Mouse (Mus musculus) midbrain, embryonic 15.5 days (tissue): ENCODE data around the gene Nfatc2. TPM values are rescaled to one million over a fixed set of nuclear protein-coding genes. Genes with fewer than 3 reads are reported as not detected.
A peak's percentile ranks its signal among the peaks of the same experiment; 100 is the strongest.

Experiments used
- ATAC-seq: fragments of 200-750 bp; cut with Nextera tagmentation; replicated peaks from 2 replicates; pipeline ENCODE4 v1.8.0; 2017; ENCODE audit warnings: moderate TSS enrichment
- H3K27ac ChIP-seq: fragments of 300-500 bp; sonication (generic); 2 replicates; pipeline ENCODE4 v1.5.1; 2015; ENCODE audit warnings: mild to moderate bottlenecking, inconsistent platforms
- H3K27me3 ChIP-seq: fragments of 300-500 bp; sonication (generic); replicated peaks from 2 replicates; pipeline ENCODE4 v1.6.1; 2015; ENCODE audit warnings: inconsistent platforms
- H3K36me3 ChIP-seq: fragments of 300-500 bp; sonication (generic); replicated peaks from 2 replicates; pipeline ENCODE4 v1.6.1; 2015; ENCODE audit warnings: inconsistent platforms
- H3K4me1 ChIP-seq: fragments of 300-500 bp; sonication (generic); 2 replicates; pipeline ENCODE4 v1.6.1; 2015; ENCODE audit warnings: inconsistent platforms
- H3K4me2 ChIP-seq: fragments of 300-500 bp; sonication (generic); 2 replicates; pipeline ENCODE4 v1.6.1; 2015; ENCODE audit warnings: inconsistent platforms, mild to moderate bottlenecking, moderate library complexity
- H3K4me3 ChIP-seq: fragments of 300-500 bp; sonication (generic); 2 replicates; pipeline ENCODE4 v1.5.1; 2015; ENCODE audit warnings: mild to moderate bottlenecking, inconsistent platforms
- H3K9ac ChIP-seq: fragments of 300-500 bp; sonication (generic); 2 replicates; pipeline ENCODE4 v1.6.1; 2015; ENCODE audit warnings: mild to moderate bottlenecking, inconsistent platforms
- H3K9me3 ChIP-seq: fragments of 300-500 bp; sonication (generic); 2 replicates; pipeline ENCODE4 v1.6.1; 2016; ENCODE audit warnings: inconsistent platforms
- WGBS: fragments of 180-500 bp; shearing (Covaris S2); methylation state at CpG from one replicate; pipeline ENCODE4 v1.1.7; 2015; ENCODE audit warnings: mixed read lengths; 5-methylcytosine and 5-hydroxymethylcytosine counted together
- polyA plus RNA-seq: library from polyadenylated mRNA; unstranded; fragments of >200 nt; fragmentation: Nextera tagmentation; extraction: Ambion mirVana; gene quantifications from 2 replicates; pipeline ENCODE4 v1.2.1, GENCODE M21; 2015

The Nfatc2 gene
- polyA plus RNA-seq, 1 experiment from 2014 or later = 3.8 TPM

DNA sequence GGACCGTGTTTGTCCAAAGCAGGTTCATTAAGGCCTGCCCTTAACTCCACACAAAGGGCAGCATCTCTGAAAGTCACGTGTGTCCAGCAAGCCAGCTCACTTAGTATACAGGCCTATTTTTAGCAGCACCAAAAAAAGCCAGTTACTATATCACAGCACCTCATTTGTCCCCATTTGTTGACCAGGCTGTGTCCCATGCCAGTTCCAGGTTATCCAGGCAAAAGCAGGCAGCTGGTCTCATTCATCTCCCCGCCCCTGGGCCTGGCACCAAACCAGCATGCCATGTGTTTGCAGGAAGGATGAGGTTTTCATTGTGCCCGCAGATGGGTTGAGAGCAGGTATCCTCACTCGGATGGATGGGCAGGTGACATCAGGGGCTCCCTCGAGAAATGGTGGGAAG is 16.6 kb downstream of the Nfatc2 start:
- H3K27ac ChIP-seq = no peak overlapping the region
- no peaks in the 10 kb centered on the region for H3K9me3 ChIP-seq
- no peak overlapping the region for H3K4me2 ChIP-seq
- ATAC-seq = no peak
- H3K4me1 ChIP-seq = peaks cover 32% of the 10 kb centered on the region
- WGBS = 75% methylated on average over 6 of the region's 6 CpGs
- no peak overlapping the region for H3K4me3 ChIP-seq
- H3K27me3 ChIP-seq = peaks cover 18% of the 10 kb centered on the region
- H3K36me3 ChIP-seq = no peaks in the 10 kb centered on the region
- H3K9ac ChIP-seq = no peak overlapping the region

DNA sequence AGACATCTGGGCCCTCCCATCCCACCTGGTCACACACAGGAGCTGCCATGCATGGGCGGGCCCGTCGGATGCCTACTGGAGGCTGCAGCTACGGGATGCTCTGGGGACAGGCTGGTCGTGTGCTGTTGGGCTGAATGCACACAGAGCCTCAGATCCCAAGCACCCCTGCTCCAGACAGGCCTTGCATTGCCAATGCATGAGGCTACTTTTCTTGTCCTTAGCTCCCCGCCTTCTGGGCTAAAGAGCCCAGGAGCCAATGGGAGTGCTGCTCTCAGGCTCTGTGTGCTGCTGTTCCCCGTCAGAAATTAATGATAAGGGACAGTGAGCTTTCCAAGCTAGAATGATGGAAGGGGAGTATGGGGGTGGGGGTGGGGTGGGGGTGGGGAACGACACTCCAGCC is 17.0 kb downstream of the Nfatc2 start:
- H3K4me1 ChIP-seq = peaks cover 28% of the 10 kb centered on the region
- H3K27ac ChIP-seq = no peak overlapping the region
- H3K4me2 ChIP-seq = no peak overlapping the region
- peaks cover 14% of the 10 kb centered on the region for H3K27me3 ChIP-seq
- no peak overlapping the region for H3K4me3 ChIP-seq
- ATAC-seq = no peak
- no peaks in the 10 kb centered on the region for H3K36me3 ChIP-seq
- H3K9ac ChIP-seq = no peak overlapping the region
- H3K9me3 ChIP-seq = no peaks in the 10 kb centered on the region
- 56% methylated on average over 8 of the region's 8 CpGs for WGBS

DNA sequence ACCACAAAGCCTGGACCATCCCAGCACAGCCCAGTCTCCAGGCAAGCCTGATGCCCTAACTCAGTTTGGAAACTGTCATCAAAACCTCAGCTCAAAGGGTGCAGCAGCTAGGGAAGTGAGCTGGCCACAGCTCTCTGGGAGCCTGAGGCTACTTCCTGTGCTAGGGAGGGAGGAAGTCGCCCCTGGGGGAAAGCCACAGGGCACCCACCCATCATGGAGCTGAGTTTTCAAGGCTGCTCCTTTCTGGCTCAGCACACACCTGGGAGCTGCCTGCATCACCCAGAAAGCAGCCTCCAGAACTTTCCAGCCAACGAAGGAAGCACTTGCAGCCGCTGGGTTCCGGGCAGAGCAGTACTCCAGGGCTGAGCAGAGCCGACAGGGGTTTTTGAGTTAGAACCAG is 18.4 kb downstream of the Nfatc2 start:
- peaks cover 9% of the 10 kb centered on the region; the same call in 1 of the 2 replicates for H3K27me3 ChIP-seq
- ATAC-seq = no peak
- H3K4me2 ChIP-seq = no peak overlapping the region
- no peaks in the 10 kb centered on the region for H3K9me3 ChIP-seq
- no peak overlapping the region for H3K9ac ChIP-seq
- no peak overlapping the region for H3K4me3 ChIP-seq
- H3K27ac ChIP-seq = no peak overlapping the region
- no peaks in the 10 kb centered on the region for H3K36me3 ChIP-seq
- whole genome bisulfite sequencing = 86% methylated on average over 5 of the region's 5 CpGs
- peaks cover 18% of the 10 kb centered on the region for H3K4me1 ChIP-seq

DNA sequence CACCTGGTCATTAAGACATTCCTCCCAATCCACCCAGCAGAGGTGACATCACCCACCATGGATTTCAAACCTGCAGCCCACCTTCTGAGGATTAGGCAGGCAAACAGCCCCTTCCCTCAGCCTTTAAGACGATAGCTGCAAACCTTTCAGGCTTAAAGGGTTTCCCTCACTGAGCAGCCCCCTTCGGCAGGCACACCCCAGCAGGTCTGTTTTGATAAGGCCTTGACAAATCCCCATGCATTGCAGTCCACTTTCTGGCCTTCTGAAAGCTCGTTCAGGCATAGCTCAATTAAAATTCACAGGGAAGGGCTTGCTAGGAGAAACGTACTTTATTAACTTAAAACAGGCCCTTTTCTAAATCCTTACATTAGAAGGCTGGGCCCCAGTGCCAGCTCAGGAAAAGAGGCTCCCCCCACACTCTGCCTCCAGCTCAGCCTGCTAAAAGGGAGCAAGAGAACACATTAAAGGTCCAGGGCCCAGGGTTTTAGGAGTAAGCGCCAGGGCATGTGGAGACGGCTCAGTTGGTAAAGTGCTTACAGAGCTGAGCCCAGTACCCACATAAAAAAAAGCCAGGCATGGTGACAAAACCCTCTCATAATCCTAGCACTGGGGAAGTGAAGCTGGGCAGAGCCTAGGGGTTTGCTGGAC is 20.1 kb downstream of the Nfatc2 start:
- 23% methylated on average over 6 of the region's 6 CpGs for WGBS

DNA sequence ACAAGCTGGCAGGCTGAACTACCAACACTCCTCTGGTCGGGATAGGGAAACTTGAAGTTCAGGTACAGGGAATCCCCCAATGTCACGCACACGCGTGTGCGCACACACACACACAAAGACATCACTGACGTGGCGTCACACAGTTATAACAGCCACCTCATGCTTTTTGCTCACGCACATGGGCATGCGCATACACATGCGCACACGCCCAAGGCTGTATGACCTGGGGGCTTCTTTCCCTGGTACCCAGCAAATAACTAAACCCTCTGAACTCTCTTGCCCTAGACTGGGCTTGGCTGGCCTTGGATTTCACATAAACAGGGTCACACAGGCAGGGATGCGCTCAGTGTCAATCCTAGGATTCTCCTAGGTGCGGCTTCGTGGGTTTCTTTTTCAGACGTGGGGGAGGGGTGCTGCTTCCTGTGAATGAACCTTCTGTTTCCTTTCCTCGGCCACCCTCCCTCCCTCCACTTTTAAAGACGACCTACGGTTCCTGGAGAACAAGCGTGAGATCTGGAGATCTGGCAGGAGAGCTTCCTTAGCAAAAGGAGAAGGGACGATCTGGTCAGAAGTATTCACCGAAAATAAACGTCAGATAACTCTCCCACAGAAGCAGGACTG is 21.1 kb downstream of the Nfatc2 start:
- Histone ChIP-seq H3K36me3 (no peaks in the 10 kb centered on the region), H3K9ac (no peak overlapping the region), H3K9me3 (no peaks in the 10 kb centered on the region), H3K27ac (no peak overlapping the region), H3K4me1 (peaks cover 16% of the 10 kb centered on the region), H3K4me3 (no peak overlapping the region), H3K4me2 (no peak overlapping the region), H3K27me3 (0 out of 2 replicates have a peak, but pooled peaks cover 5% of the 10 kb centered on the region)
- 51% methylated on average over 22 of the region's 22 CpGs for WGBS
- no peak for ATAC-seq

More for the DNA sequence above, 20.1 kb downstream of the Nfatc2 start:
- Histone ChIP-seq H3K36me3 (no peaks in the 10 kb centered on the region), H3K9me3 (no peaks in the 10 kb centered on the region), H3K4me3 (no peak overlapping the region), H3K27ac (peak overlapping the region; percentile 35; the same call in 1 of the 2 replicates), H3K4me2 (no peak overlapping the region), H3K4me1 (peaks cover 14% of the 10 kb centered on the region), H3K27me3 (0 out of 2 replicates have a peak, but pooled peaks cover 5% of the 10 kb centered on the region), H3K9ac (no peak overlapping the region)
- ATAC-seq = no peak

GRCm38 (mm10) chr2:168579601-168580130 is 21.8 kb downstream of the Nfatc2 start:
- no peaks in the 10 kb centered on the region for H3K9me3 ChIP-seq
- ATAC-seq = no peak
- no peak overlapping the region for H3K4me2 ChIP-seq
- peaks cover 16% of the 10 kb centered on the region for H3K4me1 ChIP-seq
- no peak overlapping the region for H3K4me3 ChIP-seq
- 83% methylated on average over 15 of the region's 15 CpGs for WGBS
- no peak overlapping the region for H3K9ac ChIP-seq
- 0 out of 2 replicates have a peak, but pooled peaks cover 5% of the 10 kb centered on the region for H3K27me3 ChIP-seq
- H3K27ac ChIP-seq = no peak overlapping the region
- H3K36me3 ChIP-seq = no peaks in the 10 kb centered on the region

DNA sequence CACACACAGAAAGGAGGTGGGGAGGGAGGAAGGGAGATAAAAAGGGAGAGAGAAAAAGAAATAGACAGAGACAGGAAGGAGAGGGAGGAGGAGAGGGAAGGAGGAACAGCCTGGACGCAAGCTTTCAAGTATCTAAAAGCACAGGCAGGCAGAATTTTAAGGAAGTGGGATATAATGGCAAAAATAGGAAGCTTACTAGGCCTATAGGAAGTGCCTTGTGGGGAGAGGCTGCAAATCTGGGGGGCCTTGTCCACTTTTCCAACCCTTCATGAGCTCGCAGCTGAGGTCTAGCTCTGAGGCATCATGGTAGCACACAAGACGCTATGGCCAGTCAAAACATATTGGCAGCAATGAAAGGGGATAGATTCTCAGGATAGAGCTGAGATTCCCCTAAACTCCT is 22.3 kb downstream of the Nfatc2 start:
- 0 out of 2 replicates have a peak, but pooled peaks cover 5% of the 10 kb centered on the region for H3K27me3 ChIP-seq
- H3K36me3 ChIP-seq = no peaks in the 10 kb centered on the region
- H3K9ac ChIP-seq = no peak overlapping the region
- no peak for ATAC-seq
- peaks cover 16% of the 10 kb centered on the region for H3K4me1 ChIP-seq
- H3K4me3 ChIP-seq = no peak overlapping the region
- no peak overlapping the region for H3K27ac ChIP-seq
- H3K9me3 ChIP-seq = no peaks in the 10 kb centered on the region
- H3K4me2 ChIP-seq = no peak overlapping the region
- 90% methylated on average over 3 of the region's 3 CpGs for WGBS

DNA sequence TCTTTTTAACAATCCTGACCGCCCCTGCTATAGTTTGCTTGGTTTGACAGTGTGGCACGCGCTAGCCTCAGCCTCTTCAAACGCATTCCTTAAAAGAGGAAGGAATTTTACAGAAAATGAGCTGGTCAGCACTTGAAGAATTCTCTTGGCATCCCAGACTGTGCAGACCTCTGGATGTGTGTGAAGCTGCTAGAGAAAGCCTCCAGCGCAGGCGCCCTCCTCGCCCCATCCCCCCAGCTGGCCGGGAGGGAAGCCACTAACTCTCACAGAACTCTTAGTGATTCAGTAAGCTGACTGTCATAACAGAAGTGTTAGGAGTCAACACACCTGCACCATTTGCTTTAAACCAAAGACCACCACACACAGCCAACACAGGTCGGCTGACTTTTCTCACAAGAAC is 23.3 kb downstream of the Nfatc2 start:
- Histone ChIP-seq H3K27ac (no peak overlapping the region), H3K4me2 (no peak overlapping the region), H3K4me3 (no peak overlapping the region), H3K9ac (no peak overlapping the region; the same call in 1 of the 2 replicates), H3K4me1 (peaks cover 16% of the 10 kb centered on the region), H3K36me3 (no peaks in the 10 kb centered on the region), H3K27me3 (0 out of 2 replicates have a peak, but pooled peaks cover 5% of the 10 kb centered on the region), H3K9me3 (no peaks in the 10 kb centered on the region)
- no peak for ATAC-seq
- 49% methylated on average over 9 of the region's 9 CpGs for WGBS

GRCm38 (mm10) chr2:168577381-168577780 is 24.1 kb downstream of the Nfatc2 start:
- H3K9me3 ChIP-seq = no peaks in the 10 kb centered on the region
- H3K27me3 ChIP-seq = 0 out of 2 replicates have a peak, but pooled peaks cover 5% of the 10 kb centered on the region
- no peak overlapping the region for H3K4me3 ChIP-seq
- no peak overlapping the region for H3K9ac ChIP-seq
- ATAC-seq = no peak
- WGBS = 74% methylated on average over 7 of the region's 7 CpGs
- no peaks in the 10 kb centered on the region for H3K36me3 ChIP-seq
- H3K27ac ChIP-seq = no peak overlapping the region
- peaks cover 16% of the 10 kb centered on the region for H3K4me1 ChIP-seq
- no peak overlapping the region for H3K4me2 ChIP-seq

DNA sequence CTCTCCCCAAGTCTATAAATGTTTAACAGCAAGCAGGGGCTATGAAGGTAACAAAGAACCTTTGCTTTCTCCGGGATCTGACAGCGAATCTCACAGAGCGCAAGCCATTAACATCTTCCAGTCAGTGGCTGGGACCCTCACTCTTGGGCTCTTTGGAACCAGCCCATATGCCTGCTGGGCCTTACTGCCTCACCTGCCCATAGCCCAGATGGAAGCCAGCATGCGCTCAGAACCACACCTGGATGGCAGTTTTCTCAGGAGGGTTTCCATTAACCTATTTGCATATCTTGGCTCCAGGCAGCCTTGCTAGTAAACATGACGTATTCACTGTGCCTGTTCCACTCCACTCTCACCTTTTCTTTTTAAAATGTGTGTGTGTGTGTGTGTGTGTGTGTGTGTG is 25.6 kb downstream of the Nfatc2 start:
- Histone ChIP-seq H3K27me3 (0 out of 2 replicates have a peak, but pooled peaks cover 5% of the 10 kb centered on the region), H3K4me2 (no peak overlapping the region), H3K36me3 (no peaks in the 10 kb centered on the region), H3K4me1 (peaks cover 9% of the 10 kb centered on the region), H3K4me3 (no peak overlapping the region), H3K27ac (0 out of 2 replicates have a peak overlapping the region, but pooled peaks have one; percentile 30), H3K9me3 (no peaks in the 10 kb centered on the region), H3K9ac (no peak overlapping the region)
- ATAC-seq = no peak
- WGBS = 70% methylated on average over 5 of the region's 5 CpGs

DNA sequence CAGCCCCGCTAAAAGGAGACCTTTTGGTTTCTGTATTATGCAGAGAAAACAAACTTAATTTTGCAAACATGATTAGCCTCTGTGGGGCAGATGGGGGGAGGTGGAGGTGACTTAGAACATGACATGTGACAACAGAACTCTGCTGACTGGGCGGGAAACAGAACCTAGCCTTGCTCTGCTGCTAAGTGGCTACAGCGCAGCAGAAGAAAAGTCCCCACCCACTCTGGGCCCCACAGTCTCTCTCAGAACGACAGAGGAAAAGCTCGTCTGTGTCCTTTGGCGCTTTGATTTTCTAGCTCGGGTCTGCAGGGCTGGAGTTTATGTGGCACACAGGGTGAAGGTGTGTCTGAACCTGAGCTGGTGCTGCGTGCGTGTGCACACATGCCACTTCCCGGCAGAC is 26.5 kb downstream of the Nfatc2 start:
- Histone ChIP-seq H3K9me3 (no peaks in the 10 kb centered on the region), H3K4me2 (no peak overlapping the region), H3K4me3 (no peak overlapping the region), H3K4me1 (0 out of 2 replicates have a peak, but pooled peaks cover 2% of the 10 kb centered on the region), H3K9ac (no peak overlapping the region), H3K36me3 (no peaks in the 10 kb centered on the region), H3K27me3 (0 out of 2 replicates have a peak, but pooled peaks cover 2% of the 10 kb centered on the region), H3K27ac (no peak overlapping the region)
- WGBS = 71% methylated on average over 10 of the region's 10 CpGs
- ATAC-seq = no peak

GRCm38 (mm10) chr2:168573866-168574265 is 27.6 kb downstream of the Nfatc2 start:
- no peak for ATAC-seq
- Histone ChIP-seq H3K36me3 (no peaks in the 10 kb centered on the region), H3K27ac (no peak overlapping the region), H3K4me1 (0 out of 2 replicates have a peak, but pooled peaks cover 2% of the 10 kb centered on the region), H3K4me2 (no peak overlapping the region), H3K9ac (no peak overlapping the region), H3K27me3 (no peaks in the 10 kb centered on the region), H3K4me3 (no peak overlapping the region), H3K9me3 (no peaks in the 10 kb centered on the region)
- WGBS = 84% methylated on average over 3 of the region's 3 CpGs
